Mouse (Mus musculus) thymus, postnatal 25 days (tissue): ENCODE measurements around the gene Amigo2.

Source experiments
- DNase-seq: peaks from one replicate; pipeline ENCODE4 v3.0.0; 2022

The Amigo2 gene

DNA sequence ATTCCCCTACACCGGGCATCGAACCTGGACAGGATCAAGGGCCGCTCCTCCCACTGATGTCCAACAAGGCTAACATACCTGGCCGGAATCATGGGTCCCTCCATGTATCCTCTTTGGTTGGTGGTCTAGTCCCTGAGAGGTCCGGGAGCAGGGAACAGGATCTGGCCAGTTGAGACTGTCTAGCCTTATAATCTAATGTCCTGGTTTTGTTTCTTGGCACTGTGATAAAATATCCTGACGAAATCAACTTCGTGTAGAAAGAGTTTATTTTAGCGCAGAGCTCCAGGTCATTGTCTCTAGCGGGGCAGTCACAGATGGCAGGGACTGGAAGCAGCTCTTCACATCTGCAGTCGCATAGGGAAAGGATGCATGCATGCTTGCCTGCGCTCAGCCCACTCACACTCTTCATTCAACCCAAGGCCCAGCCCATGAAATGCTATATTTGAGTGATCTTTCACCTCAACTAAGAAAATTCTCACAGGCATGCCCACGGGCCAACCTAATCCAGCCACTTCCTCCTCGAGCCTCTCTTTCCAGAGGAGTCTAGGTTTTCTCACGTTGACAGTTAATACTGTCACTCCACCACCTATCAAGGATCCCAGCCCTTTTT is 19.3 kb upstream of the Amigo2 start:
- no peak for DNase-seq

DNA sequence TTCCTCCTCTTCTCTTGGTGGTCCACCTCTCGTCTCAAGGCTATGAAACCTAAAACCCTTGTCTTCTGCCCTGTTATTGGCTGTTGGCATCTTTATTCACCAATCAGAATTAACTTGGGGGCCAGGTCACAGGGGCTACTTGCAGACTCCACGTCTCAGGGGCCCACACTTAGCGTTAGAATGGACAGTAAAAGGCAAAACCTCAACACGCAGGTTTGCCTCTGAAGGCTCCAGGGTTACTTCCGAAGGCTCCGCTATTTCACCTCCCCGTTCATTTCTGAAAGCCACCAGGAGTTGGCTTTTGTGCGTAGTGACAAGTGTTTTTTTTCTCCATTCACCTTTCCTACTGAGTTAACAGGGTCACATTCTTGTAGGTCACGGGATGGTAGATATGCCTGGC is 15.2 kb upstream of the Amigo2 start:
- DNase-seq, result no peak

GRCm38 (mm10) chr15:97259968-97260597 is 13.0 kb upstream of the Amigo2 start:
- DNase-seq, result no peak

DNA sequence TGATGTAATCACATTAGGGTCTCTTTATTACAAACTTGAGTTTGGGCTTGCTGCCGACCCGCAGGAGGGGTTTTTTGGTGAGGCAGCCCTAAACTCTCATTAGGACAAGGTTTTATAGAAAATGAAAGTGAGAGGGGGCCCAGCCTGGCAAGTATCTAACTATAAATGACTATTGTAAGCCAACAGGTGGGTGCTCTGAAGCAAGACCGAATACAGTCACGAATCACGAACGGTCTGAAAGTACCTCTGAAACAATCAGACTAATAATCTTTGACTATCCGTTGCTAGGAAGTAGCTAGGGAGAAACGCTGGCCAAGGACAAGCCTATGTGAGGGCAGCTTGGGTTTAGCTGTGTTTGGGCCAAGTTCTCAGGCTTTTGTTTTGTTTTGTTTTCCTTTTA is 12.2 kb upstream of the Amigo2 start:
- no peak for DNase-seq

DNA sequence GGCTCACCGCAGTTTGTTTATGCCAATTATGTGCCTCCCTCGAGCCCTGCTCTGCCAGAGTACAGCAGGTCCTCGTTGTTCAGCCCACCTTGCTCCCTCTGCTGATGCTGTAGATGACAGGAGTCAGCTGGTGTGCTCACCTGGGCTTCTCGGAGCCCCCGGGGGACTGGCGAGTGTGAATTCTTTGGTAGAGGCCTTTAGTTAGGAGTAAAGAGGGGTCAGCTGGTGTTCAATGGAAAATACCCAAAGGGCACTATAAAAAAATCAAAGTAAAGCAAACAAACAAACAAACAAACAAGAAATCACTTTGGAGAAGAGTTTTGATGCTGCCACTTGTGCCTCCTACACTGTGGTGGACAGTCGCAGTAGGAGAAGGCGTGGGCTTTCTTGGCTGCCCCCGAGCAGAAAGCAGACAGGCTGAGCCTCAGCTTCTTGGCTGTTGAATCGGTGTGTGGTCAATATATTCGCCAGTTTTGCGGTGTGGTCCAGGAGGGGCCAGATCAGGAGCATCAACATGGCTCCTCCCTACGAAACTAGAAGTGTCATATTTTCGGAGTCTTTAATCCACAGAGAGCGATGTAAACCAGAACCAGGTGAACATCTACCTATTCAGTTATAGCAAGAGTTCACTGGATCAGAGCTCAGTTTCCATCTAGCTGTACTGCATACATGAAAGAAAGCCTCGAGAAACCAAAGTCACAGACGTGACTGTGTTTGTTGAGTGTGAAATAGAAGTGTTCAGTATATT is 11.6 kb upstream of the Amigo2 start:
- no peak for DNase-seq

DNA sequence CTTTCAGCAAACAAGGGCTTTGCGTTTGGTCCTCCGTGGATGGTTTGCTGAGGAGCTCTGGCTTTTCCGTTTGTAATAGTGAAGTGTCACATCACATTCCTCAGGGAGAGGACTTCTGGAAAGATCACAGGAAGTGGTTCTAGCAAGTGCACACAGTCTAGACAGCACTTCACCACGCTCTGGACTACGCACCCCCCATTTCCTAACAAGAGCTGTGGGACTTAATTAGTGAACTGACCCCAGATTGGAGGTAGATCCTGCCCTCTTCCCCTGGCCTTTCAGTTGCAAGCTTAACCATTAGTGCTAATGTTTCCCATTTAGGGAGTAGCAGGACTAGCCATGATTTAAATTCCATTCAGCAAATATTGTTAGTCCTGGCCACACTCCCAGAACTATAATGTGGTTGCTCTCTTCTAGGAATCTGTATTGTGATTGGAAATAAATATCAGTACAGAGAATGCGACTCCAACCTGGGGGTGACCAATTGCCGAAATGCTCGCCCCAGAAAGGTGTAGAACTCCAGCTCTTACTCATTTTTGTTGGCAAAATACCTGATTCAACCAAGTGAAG is 10.2 kb upstream of the Amigo2 start:
- no peak for DNase-seq

DNA sequence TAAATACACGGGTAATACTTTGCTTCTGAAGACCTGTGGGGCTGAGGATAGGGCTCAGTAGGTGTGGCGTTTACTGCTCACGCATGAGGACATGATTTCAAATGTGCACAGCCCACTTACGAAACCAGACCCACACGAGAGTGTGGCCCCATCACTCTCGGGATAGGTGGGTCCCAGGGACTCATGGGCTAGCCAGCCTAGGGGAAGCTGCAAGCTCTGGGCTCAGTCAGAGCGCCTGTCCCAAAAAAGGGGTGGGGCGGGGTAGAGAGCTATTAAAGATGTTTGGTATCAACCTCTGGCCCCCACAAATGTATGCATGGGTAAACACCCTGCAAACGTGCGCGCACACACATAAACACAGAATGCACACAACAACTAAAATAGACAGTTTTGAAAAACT is 9.3 kb upstream of the Amigo2 start:
- no peak for DNase-seq

DNA sequence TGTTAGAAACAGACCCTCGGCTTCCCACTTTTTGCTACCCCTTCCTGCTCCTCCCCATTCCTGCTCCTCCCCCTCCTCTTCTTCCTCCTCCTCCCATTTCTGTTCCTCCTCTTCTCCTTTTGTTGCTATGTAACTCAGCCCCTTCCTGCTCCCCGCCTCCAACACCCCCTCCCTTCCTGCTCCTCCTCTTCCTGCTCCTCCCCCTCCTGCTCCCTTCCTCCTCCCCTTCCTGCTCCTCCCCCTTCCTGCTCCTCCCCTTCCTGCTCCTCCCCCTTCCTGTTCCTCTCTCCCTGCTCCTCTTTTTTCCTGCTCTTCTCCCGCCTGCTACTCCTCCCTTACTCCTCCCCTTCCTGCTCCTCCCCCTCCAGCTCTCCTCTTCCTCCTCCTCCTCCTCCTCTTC is 8.7 kb upstream of the Amigo2 start:
- DNase-seq, result no peak

GRCm38 (mm10) chr15:97254375-97254774 is 7.3 kb upstream of the Amigo2 start:
- no peak for DNase-seq

DNA sequence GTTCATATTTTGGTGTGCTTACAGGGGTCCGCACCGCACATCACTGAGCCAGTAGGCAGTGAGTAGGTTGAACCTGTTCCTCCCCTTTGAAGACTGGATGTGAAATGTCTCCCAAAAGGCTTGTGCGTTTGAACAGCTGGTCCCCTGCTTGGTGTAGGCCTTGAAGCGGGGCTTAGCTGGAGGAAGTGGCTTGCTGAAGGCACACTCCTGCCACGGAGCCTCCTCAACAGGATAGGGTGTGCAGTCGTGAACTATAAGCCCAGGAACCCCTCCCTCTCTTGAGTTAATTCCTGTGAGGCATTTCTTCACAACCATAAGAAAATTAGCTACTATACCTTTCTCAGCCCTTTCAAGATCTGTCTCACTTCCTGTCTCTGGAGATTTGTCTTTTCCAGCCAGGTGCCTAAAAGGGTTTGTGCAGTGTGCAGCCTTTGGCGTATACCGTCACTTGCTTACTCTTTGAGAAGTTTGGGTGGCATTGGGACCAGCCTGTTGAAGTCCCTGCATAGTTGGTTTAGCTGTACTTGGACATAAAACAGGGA is 5.5 kb upstream of the Amigo2 start:
- DNase-seq, result peak; percentile 64

- no peak for DNase-seq
Observed at GRCm38 (mm10) chr15:97249322-97249721, 2.2 kb upstream of the Amigo2 start.

GRCm38 (mm10) chr15:97248296-97248695 is 1.2 kb upstream of the Amigo2 start:
- DNase-seq, result peak; percentile 35

- peak; percentile 49 for DNase-seq
Observed at GRCm38 (mm10) chr15:97247791-97248161, 689 bp upstream of the Amigo2 start.

DNA sequence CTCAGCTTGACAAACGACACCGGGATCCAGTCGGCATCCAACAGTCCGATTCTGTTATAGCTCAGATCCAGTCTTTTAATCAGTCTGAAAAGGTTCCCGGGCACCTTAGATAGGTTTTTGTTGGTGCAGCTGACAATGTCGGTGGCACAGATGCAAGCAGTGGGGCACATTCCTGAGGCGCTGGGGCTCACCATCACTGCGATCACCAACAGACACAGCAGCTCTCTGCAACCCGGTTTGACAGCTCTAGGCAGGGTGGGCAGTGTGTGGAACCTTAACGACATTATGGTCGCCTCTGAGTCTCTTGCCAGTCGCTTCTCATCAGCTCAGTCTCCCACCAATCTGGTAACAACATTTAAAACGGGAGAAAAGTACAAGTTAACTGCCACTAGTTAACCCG is 831 bp downstream of the Amigo2 start:
- DNase-seq, result no peak

DNA sequence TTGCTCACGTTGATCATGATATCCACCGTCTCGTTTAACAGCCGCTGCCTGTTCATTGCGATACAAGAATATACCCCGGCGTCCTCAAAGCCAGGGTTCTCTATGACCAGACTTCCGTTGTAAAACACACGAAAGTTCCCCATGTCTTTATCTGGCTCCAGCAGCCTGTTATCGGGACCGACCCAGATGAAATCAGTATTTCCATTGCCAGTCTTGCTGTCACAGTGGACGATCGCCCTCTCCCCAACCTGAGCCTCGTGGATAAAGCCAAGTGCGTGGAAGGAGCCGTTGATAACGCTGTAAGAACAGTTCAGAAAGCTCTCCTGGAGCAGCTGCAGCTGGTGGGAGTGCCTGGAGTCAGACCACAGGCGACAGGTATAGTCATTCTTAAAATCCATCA is 1.7 kb downstream of the Amigo2 start:
- no peak for DNase-seq

GRCm38 (mm10) chr15:97236943-97237342 is 10.1 kb downstream of the Amigo2 start:
- peak; percentile 63 for DNase-seq

DNA sequence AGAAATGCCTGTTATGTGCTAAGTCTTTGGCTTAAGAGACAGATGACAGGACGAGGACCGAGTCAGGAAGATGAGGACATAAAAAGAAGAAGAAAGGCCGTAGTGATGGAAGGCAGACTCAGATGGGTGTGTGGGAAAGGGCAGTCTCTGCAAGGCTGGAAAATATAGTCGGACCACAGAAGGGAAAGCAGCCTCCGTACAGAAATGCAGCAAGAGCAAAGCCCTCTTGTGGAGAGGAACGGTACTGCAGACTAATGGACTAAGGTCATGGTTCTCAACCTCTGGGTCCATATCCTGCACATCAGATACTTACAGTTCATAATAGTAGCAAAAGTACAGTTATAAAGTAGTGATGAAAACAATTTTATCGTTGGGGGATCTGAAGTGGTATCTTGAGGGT is 11.9 kb downstream of the Amigo2 start:
- peak; percentile 59 for DNase-seq

- DNase-seq, result no peak
Observed at GRCm38 (mm10) chr15:97234076-97234475, 13.0 kb downstream of the Amigo2 start.

GRCm38 (mm10) chr15:97229494-97230077 is 17.5 kb downstream of the Amigo2 start:
- no peak for DNase-seq

GRCm38 (mm10) chr15:97224003-97224402 is 23.1 kb downstream of the Amigo2 start:
- DNase-seq, result no peak

GRCm38 (mm10) chr15:97223431-97223830 is 23.7 kb downstream of the Amigo2 start:
- no peak for DNase-seq

DNA sequence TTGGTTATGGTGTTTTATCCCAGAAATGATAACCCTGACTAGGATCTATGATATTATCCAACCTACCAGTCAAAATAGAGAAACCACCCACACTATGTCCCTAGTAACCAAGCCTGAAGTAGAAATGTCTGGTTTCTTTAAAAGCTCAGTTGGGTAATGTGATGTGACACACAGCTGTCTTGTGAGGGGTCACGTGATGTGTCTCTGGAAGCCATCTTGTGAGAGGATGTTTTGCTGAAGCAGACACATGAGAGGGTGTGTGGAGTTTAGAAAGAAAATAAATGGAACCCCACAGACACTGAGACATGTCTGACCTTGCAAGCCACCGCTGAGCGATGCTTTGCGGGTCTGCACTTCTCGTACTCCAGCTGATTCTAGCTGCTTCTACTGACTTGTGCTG is 30.2 kb downstream of the Amigo2 start:
- no peak for DNase-seq
